Mouse (Mus musculus) CH12.LX (cell line): ENCODE data around the gene Kalrn.

Source experiments
- CTCF ChIP-seq, 2 experiments: IDR thresholded peaks in 1 of 2; conservative IDR thresholded peaks in 1 of 2; 2 replicates each; pipeline ENCODE4 v1.5.1; 2011 to 2012; ENCODE audit warnings: low read depth in 2 of 2, low read length in 2 of 2, improper control_type of control experiment in 1 of 2, inconsistent platforms in 1 of 2, mild to moderate bottlenecking in 1 of 2, moderate library complexity in 1 of 2
- E2F4 ChIP-seq: IDR thresholded peaks from 2 replicates; pipeline ENCODE4 v1.6.1; 2011; ENCODE audit warnings: low read depth, low read length, improper control_type of control experiment; ENCODE audit not compliant: insufficient replicate concordance
- ELF1 ChIP-seq: IDR thresholded peaks from 2 replicates; pipeline ENCODE4 v1.6.1; 2014; ENCODE audit warnings: low read depth, mild to moderate bottlenecking, inconsistent platforms, low read length, improper control_type of control experiment
- ETS1 ChIP-seq: conservative IDR thresholded peaks from 2 replicates; pipeline ENCODE4 v1.6.1; 2012; ENCODE audit warnings: low read depth, mild to moderate bottlenecking, inconsistent platforms, low read length, improper control_type of control experiment, moderate library complexity
- HCFC1 ChIP-seq: IDR thresholded peaks from 2 replicates; pipeline ENCODE4 v1.6.1; 2012; ENCODE audit warnings: low read depth, mild to moderate bottlenecking, inconsistent platforms, low read length, improper control_type of control experiment
- MAX ChIP-seq: IDR thresholded peaks from 2 replicates; pipeline ENCODE4 v1.6.1; 2011; ENCODE audit warnings: low read length, improper control_type of control experiment
- PAX5 ChIP-seq: IDR thresholded peaks from 2 replicates; pipeline ENCODE4 v1.6.1; 2012; ENCODE audit warnings: low read length, inconsistent platforms, mixed read lengths
- POLR2A ChIP-seq: IDR thresholded peaks from 2 replicates; pipeline ENCODE4 v1.6.1; 2011; ENCODE audit warnings: low read depth, mild to moderate bottlenecking, improper control_type of control experiment, low read length
- POLR2AphosphoS2 ChIP-seq: IDR thresholded peaks from 2 replicates; pipeline ENCODE4 v1.6.1; 2011; ENCODE audit warnings: low read depth, low read length, improper control_type of control experiment
- RAD21 ChIP-seq: IDR thresholded peaks from 2 replicates; pipeline ENCODE4 v1.6.1; 2011; ENCODE audit warnings: low read depth, mild to moderate bottlenecking, low read length, improper control_type of control experiment, moderate library complexity
- TCF12 ChIP-seq: IDR thresholded peaks from 2 replicates; pipeline ENCODE4 v1.6.1; 2014; ENCODE audit warnings: low read depth, mild to moderate bottlenecking, inconsistent platforms, low read length, improper control_type of control experiment
- ZC3H11A ChIP-seq: IDR thresholded peaks from 2 replicates; pipeline ENCODE4 v1.6.1; 2012; ENCODE audit warnings: low read depth, mild to moderate bottlenecking, inconsistent platforms, low read length, improper control_type of control experiment
- ZMIZ1 ChIP-seq: IDR thresholded peaks from 2 replicates; pipeline ENCODE4 v1.6.1; 2012; ENCODE audit warnings: low read depth, mild to moderate bottlenecking, inconsistent platforms, low read length, improper control_type of control experiment

DNA sequence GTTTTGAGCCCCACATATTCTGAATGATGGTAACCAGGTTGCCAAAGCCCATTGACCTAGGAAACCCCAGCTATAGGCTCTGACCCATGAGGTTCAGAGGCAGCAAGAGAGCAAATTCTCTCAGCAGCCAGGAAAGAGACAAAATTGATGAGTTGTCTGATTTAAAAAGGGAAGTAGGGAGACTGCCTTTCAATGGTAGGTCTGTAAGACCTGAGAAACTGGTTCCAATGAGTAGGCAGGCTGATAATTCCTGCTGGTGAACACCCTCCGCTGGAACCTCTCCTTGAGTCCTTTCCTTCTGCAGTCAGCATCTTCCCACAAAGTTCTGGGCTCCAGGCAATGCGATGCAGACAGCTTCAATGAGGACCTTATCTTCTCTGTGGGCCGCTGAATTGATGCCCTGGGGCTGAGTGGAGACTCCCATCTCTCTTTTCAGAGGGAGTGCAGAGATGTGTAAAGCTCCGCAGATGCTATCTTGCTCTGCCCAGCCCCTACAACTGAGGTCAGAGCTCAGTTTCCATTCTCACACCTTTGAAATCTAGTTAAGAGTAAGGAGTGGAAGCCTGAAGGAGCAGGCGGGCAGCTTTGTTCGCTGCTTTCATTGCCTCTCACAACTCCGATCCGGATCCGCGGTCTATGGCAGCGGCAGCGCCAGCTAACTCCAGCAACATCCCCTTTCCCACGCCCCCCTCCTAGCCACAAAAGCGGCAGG is 479.4 kb downstream of the Kalrn start:
- TF ChIP-seq CTCF (conservative IDR thresholded peaks at IDR 0.05 in 1 of 2, IDR thresholded peaks at IDR 0.05 in 1 of 2; ENCODE audit: low read depth in 2 of 2, low read length in 2 of 2) (no peak), POLR2AphosphoS2 (no peak), E2F4 (no peak), ZC3H11A (no peak), ELF1 (no peak), ZMIZ1 (no peak), HCFC1 (no peak), PAX5 (no peak), RAD21 (no peak), MAX (no peak), POLR2A (no peak), ETS1 (no peak), TCF12 (no peak)
